Mouse (Mus musculus): ENCODE data around the gene Dcbld2. TPM values are rescaled to one million over a fixed set of nuclear protein-coding genes. Genes with fewer than 3 reads are reported as not detected.

Dcbld2 gene
- polyA plus RNA-seq, 1 experiment = 0.24 TPM

DNA sequence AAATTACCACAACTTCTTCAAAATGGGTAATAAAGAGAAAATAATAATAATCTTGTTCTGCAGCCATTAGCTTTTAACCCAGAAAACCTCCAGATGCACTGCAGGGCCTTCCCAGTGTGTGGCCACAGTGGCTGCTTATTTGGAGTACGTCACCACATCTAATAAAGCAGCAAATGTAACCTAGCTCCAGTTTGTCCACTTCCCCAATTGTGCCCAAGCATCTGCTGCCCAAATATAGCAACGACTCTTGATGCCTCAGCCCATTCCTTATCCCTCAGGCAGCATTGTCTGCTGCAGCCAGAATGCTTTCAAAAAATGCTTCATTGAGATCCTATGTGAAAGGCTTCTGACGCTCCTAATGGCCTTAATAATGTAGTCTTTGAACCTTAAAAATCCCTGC is 66.6 kb downstream of the Dcbld2 start:
- TF ChIP-seq TAL1 (IDR thresholded peaks at IDR 0.05; ENCODE audit: low read length) (no peak), GATA1 (IDR thresholded peaks at IDR 0.05; ENCODE audit: low read length) (no peak)
- Histone ChIP-seq H3K36me3 (ENCODE audit: control insufficient read depth) (peaks cover 100% of the 10 kb centered on the region), H3K9me3 (ENCODE audit: control insufficient read depth, low read length) (peaks cover 7% of the 10 kb centered on the region; the same call in 1 of the 2 replicates), H3K4me3 (replicated peaks) (no peak overlapping the region), H3K4me1 (ENCODE audit: control insufficient read depth) (peaks cover 20% of the 10 kb centered on the region), H3K27me3 (ENCODE audit: control insufficient read depth) (no peaks in the 10 kb centered on the region)

DNA sequence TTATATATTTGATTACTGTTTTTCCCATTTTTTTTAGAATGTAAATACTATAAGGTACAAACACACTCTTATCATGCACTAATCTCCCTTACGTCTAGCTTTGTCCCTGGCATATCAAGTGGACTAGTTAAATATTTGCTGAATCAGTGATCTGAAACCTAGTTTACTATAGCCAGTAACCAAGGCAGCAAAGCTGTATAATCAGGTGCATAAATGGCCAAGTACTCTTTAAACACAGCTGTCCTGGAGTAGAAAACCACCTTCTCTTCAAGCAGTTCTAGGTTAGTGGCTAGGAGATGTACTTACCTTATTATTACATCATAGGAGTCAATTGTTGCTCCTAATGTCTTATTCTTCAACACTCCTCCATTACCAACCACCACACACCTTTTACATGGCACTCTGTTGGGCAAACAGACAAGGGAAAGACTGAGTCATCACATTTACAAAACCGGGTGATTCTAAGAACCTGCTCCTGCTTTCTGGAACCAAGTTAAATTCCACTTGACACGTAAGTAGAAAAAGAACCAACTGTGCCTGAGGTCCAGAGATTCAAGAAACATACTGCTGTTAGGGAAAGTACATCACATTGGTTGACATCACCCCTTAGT is 67.4 kb downstream of the Dcbld2 start:
- Histone ChIP-seq H3K4me1 (ENCODE audit: control insufficient read depth) (peaks cover 19% of the 10 kb centered on the region), H3K4me3 (replicated peaks) (no peak overlapping the region), H3K27me3 (ENCODE audit: control insufficient read depth) (no peaks in the 10 kb centered on the region), H3K9me3 (ENCODE audit: control insufficient read depth, low read length) (peaks cover 7% of the 10 kb centered on the region; the same call in 1 of the 2 replicates), H3K36me3 (ENCODE audit: control insufficient read depth) (peaks cover 100% of the 10 kb centered on the region)
- TF ChIP-seq GATA1 (IDR thresholded peaks at IDR 0.05; ENCODE audit: low read length) (no peak), TAL1 (IDR thresholded peaks at IDR 0.05; ENCODE audit: low read length) (no peak)

DNA sequence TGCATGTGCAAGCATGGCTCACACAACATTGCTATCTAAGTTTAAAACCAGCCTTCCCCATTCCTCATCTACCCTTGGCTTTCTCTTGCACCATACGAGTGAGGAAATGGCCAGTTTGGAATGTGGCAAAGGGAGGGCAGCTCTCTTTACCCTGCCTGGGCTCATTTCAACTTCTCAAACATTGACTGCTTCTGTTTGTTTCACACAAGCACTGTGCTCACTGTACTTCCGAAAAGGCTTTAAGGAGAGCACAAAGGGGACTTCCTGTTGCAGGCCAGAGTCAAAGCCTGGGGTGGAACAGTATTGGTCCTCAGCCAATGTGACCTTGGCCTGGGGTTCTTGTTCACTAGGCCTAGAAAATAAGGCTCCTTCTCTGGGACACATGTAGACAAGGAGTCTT is 68.1 kb downstream of the Dcbld2 start:
- H3K4me1 ChIP-seq (ENCODE audit: control insufficient read depth) = peaks cover 15% of the 10 kb centered on the region
- no peaks in the 10 kb centered on the region for H3K27me3 ChIP-seq (ENCODE audit: control insufficient read depth)
- H3K4me3 ChIP-seq (replicated peaks) = no peak overlapping the region
- TF ChIP-seq GATA1 (IDR thresholded peaks at IDR 0.05; ENCODE audit: low read length) = no peak
- no peak for TF ChIP-seq TAL1 (IDR thresholded peaks at IDR 0.05; ENCODE audit: low read length)
- H3K36me3 ChIP-seq (ENCODE audit: control insufficient read depth) = peaks cover 100% of the 10 kb centered on the region
- peaks cover 7% of the 10 kb centered on the region; the same call in 1 of the 2 replicates for H3K9me3 ChIP-seq (ENCODE audit: control insufficient read depth, low read length)

GRCm38 (mm10) chr16:58479898-58480448 is 71.7 kb downstream of the Dcbld2 start:
- Histone ChIP-seq H3K4me1 (ENCODE audit: control insufficient read depth) (peaks cover 18% of the 10 kb centered on the region), H3K27me3 (ENCODE audit: control insufficient read depth) (no peaks in the 10 kb centered on the region), H3K4me3 (replicated peaks) (no peak overlapping the region), H3K9me3 (ENCODE audit: control insufficient read depth, low read length) (peaks cover 7% of the 10 kb centered on the region; the same call in 1 of the 2 replicates), H3K36me3 (ENCODE audit: control insufficient read depth) (peaks cover 100% of the 10 kb centered on the region)
- no peak for TF ChIP-seq GATA1 (IDR thresholded peaks at IDR 0.05; ENCODE audit: low read length)
- TF ChIP-seq TAL1 (IDR thresholded peaks at IDR 0.05; ENCODE audit: low read length) = no peak

DNA sequence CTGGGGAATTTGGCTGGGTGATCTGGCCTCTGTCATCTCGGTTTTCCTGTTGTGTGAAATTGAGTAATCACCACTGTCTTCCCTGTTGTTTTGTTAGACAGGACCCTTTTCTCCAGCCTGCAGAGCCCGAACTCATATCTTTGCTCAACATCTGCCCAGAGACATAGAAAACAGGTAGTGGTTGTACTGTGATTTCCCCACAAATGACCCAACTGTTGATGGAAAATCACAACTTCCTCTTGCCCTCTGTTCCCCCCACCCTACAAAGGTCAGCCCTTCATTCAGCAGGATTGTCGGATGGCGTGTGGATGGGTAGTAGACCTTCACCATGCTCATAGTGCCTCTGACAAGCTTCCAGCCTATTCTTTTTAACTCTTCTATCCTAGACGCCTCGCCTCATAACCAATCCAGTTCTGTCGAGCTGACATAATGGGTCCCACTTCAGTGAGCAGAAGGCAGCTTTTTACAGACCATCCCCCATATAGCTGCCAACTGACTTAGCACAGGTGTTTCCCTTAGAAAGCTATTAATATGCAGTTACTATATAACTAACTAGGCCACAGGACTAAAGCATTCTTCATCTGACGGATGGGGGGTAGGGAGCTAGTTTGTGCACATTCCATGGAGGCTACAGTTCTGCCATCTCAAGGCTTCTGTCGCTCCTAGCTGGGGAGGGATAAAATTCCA is 73.1 kb downstream of the Dcbld2 start:
- TF ChIP-seq GATA1 (IDR thresholded peaks at IDR 0.05; ENCODE audit: low read length) = no peak
- TF ChIP-seq TAL1 (IDR thresholded peaks at IDR 0.05; ENCODE audit: low read length) = no peak
- Histone ChIP-seq H3K36me3 (ENCODE audit: control insufficient read depth) (peaks cover 99% of the 10 kb centered on the region), H3K4me3 (replicated peaks) (no peak overlapping the region), H3K4me1 (ENCODE audit: control insufficient read depth) (peaks cover 16% of the 10 kb centered on the region), H3K9me3 (ENCODE audit: control insufficient read depth, low read length) (peaks cover 7% of the 10 kb centered on the region; the same call in 1 of the 2 replicates), H3K27me3 (ENCODE audit: control insufficient read depth) (no peaks in the 10 kb centered on the region)

GRCm38 (mm10) chr16:58481906-58482270 is 73.6 kb downstream of the Dcbld2 start:
- Histone ChIP-seq H3K4me1 (ENCODE audit: control insufficient read depth) (peaks cover 14% of the 10 kb centered on the region), H3K9me3 (ENCODE audit: control insufficient read depth, low read length) (peaks cover 7% of the 10 kb centered on the region; the same call in 1 of the 2 replicates), H3K4me3 (replicated peaks) (no peak overlapping the region), H3K27me3 (ENCODE audit: control insufficient read depth) (no peaks in the 10 kb centered on the region), H3K36me3 (ENCODE audit: control insufficient read depth) (peaks cover 99% of the 10 kb centered on the region)
- TF ChIP-seq TAL1 (IDR thresholded peaks at IDR 0.05; ENCODE audit: low read length) (no peak), GATA1 (IDR thresholded peaks at IDR 0.05; ENCODE audit: low read length) (no peak)

GRCm38 (mm10) chr16:58482296-58482695 is 74.1 kb downstream of the Dcbld2 start:
- Histone ChIP-seq H3K4me3 (replicated peaks) (no peak overlapping the region), H3K9me3 (ENCODE audit: control insufficient read depth, low read length) (peaks cover 7% of the 10 kb centered on the region; the same call in 1 of the 2 replicates), H3K27me3 (ENCODE audit: control insufficient read depth) (no peaks in the 10 kb centered on the region), H3K36me3 (ENCODE audit: control insufficient read depth) (peaks cover 99% of the 10 kb centered on the region), H3K4me1 (ENCODE audit: control insufficient read depth) (peaks cover 14% of the 10 kb centered on the region)
- TF ChIP-seq GATA1 (IDR thresholded peaks at IDR 0.05; ENCODE audit: low read length) (no peak), TAL1 (IDR thresholded peaks at IDR 0.05; ENCODE audit: low read length) (no peak)

GRCm38 (mm10) chr16:58487861-58488260 is 79.6 kb downstream of the Dcbld2 start:
- no peaks in the 10 kb centered on the region for H3K9me3 ChIP-seq (ENCODE audit: control insufficient read depth, low read length)
- peaks cover 99% of the 10 kb centered on the region for H3K36me3 ChIP-seq (ENCODE audit: control insufficient read depth)
- H3K4me3 ChIP-seq (replicated peaks) = no peak overlapping the region
- peaks cover 20% of the 10 kb centered on the region for H3K4me1 ChIP-seq (ENCODE audit: control insufficient read depth)
- H3K27me3 ChIP-seq (ENCODE audit: control insufficient read depth) = no peaks in the 10 kb centered on the region
- TF ChIP-seq TAL1 (IDR thresholded peaks at IDR 0.05; ENCODE audit: low read length) = no peak

- TF ChIP-seq GATA1 (IDR thresholded peaks at IDR 0.05; ENCODE audit: low read length) = no peak
- no peak for TF ChIP-seq TAL1 (IDR thresholded peaks at IDR 0.05; ENCODE audit: low read length)
- Histone ChIP-seq H3K9me3 (ENCODE audit: control insufficient read depth, low read length) (no peaks in the 10 kb centered on the region), H3K4me3 (replicated peaks) (no peak overlapping the region), H3K4me1 (ENCODE audit: control insufficient read depth) (peaks cover 67% of the 10 kb centered on the region), H3K36me3 (ENCODE audit: control insufficient read depth) (peaks cover 93% of the 10 kb centered on the region), H3K27me3 (ENCODE audit: control insufficient read depth) (no peaks in the 10 kb centered on the region)
Observed at GRCm38 (mm10) chr16:58496791-58497190, 88.5 kb downstream of the Dcbld2 start.

Measured in erythroblast, embryonic 14.5 days (primary cell).